Mouse (Mus musculus) testis, postnatal 14 days (tissue): ENCODE data around the gene Naa20.
"Not testable (repeated sequence)": the region's sequence is repeated elsewhere in the genome, so short reads cannot be mapped to it uniquely, and the experiment has no call there.

Source experiments
- DNase-seq: peaks from one replicate; pipeline ENCODE4 v3.0.0; 2021; ENCODE audit warnings: low spot score

Gene Naa20

GRCm38 (mm10) chr2:145884913-145885785 lies 16.8 kb upstream of the Naa20 start:
- peak; percentile 27 for DNase-seq

- DNase-seq: peak; percentile 19
Observed at GRCm38 (mm10) chr2:145887937-145888765, 13.7 kb upstream of the Naa20 start.

GRCm38 (mm10) chr2:145888766-145889480 lies 13.0 kb upstream of the Naa20 start:
- DNase-seq: no peak

- no peak for DNase-seq
Observed at GRCm38 (mm10) chr2:145890571-145890970, 11.3 kb upstream of the Naa20 start.

- no peak for DNase-seq
Observed at GRCm38 (mm10) chr2:145893756-145894155, 8.1 kb upstream of the Naa20 start.

- DNase-seq: no peak
Observed at GRCm38 (mm10) chr2:145898106-145898505, 3.8 kb upstream of the Naa20 start.

GRCm38 (mm10) chr2:145900318-145900717 lies 1.6 kb upstream of the Naa20 start:
- DNase-seq: not testable (repeated sequence)

- DNase-seq: peak; percentile 89
Observed at GRCm38 (mm10) chr2:145903061-145903901, 1.4 kb downstream of the Naa20 start.

- no peak for DNase-seq
Observed at GRCm38 (mm10) chr2:145903983-145904616, 2.2 kb downstream of the Naa20 start.

- no peak for DNase-seq
Observed at GRCm38 (mm10) chr2:145905156-145905555, 3.3 kb downstream of the Naa20 start.

- not testable (repeated sequence) for DNase-seq
Observed at GRCm38 (mm10) chr2:145905884-145906283, 4.0 kb downstream of the Naa20 start.

- no peak for DNase-seq
Observed at GRCm38 (mm10) chr2:145920941-145921650, 19.2 kb downstream of the Naa20 start.

- peak; percentile 93 for DNase-seq
Observed at GRCm38 (mm10) chr2:145934339-145935231, 32.7 kb downstream of the Naa20 start, which contains the start of the genes Cfap61 and Crnkl1. Gene Cfap61, plus strand, starts transcription at chr2:145934784. Gene Crnkl1, minus strand, starts transcription at chr2:145935014.

GRCm38 (mm10) chr2:145936975-145937374 lies 35.1 kb downstream of the Naa20 start:
- peak; percentile 11 for DNase-seq

- no peak for DNase-seq
Observed at GRCm38 (mm10) chr2:145941403-145941802, 39.5 kb downstream of the Naa20 start.

GRCm38 (mm10) chr2:145944286-145944685 lies 42.4 kb downstream of the Naa20 start:
- no peak for DNase-seq

GRCm38 (mm10) chr2:145948402-145948954 lies 46.6 kb downstream of the Naa20 start:
- DNase-seq: no peak

GRCm38 (mm10) chr2:145949475-145950068 lies 47.7 kb downstream of the Naa20 start:
- no peak for DNase-seq
